Mouse (Mus musculus) telencephalon, adult 2 months (tissue): Measurements from ENCODE around the gene Tmem132e.

Experiments
- DNase-seq: peaks from one replicate; pipeline ENCODE4 v3.0.0-alpha.2; 2011; ENCODE audit warnings: low read depth, low spot score

Tmem132e gene

GRCm38 (mm10) chr11:82428801-82429200 is 40.1 kb downstream of the Tmem132e start:
- DNase-seq: no peak

GRCm38 (mm10) chr11:82434091-82434831 is 45.6 kb downstream of the Tmem132e start:
- no peak for DNase-seq

GRCm38 (mm10) chr11:82434832-82435182 is 46.1 kb downstream of the Tmem132e start:
- DNase-seq: no peak

GRCm38 (mm10) chr11:82448485-82448884 is 59.8 kb downstream of the Tmem132e start:
- no peak for DNase-seq

GRCm38 (mm10) chr11:82452516-82452915 is 63.8 kb downstream of the Tmem132e start:
- DNase-seq: no peak

GRCm38 (mm10) chr11:82453230-82453629 is 64.5 kb downstream of the Tmem132e start:
- no peak for DNase-seq

GRCm38 (mm10) chr11:82461326-82461725 is 72.6 kb downstream of the Tmem132e start:
- peak; percentile 58 for DNase-seq

GRCm38 (mm10) chr11:82465536-82465935 is 76.8 kb downstream of the Tmem132e start:
- no peak for DNase-seq

- DNase-seq: no peak
Measured at GRCm38 (mm10) chr11:82467218-82467617, 78.5 kb downstream of the Tmem132e start.

- no peak for DNase-seq
Measured at GRCm38 (mm10) chr11:82471076-82471475, 82.4 kb downstream of the Tmem132e start.

- no peak for DNase-seq
Measured at GRCm38 (mm10) chr11:82473137-82473621, 84.5 kb downstream of the Tmem132e start.

GRCm38 (mm10) chr11:82476092-82476491 is 87.4 kb downstream of the Tmem132e start:
- no peak for DNase-seq

- DNase-seq: no peak
Measured at GRCm38 (mm10) chr11:82477412-82477811, 88.7 kb downstream of the Tmem132e start.

- DNase-seq: no peak
Measured at GRCm38 (mm10) chr11:82480941-82481340, 92.2 kb downstream of the Tmem132e start.

- no peak for DNase-seq
Measured at GRCm38 (mm10) chr11:82487359-82488086, 98.8 kb downstream of the Tmem132e start.

- no peak for DNase-seq
Measured at GRCm38 (mm10) chr11:82490896-82491295, 102.2 kb downstream of the Tmem132e start.
